Mouse (Mus musculus) thymus, postnatal 4 days (tissue): ENCODE data around the gene Vwa8.

Source experiments
- DNase-seq: peaks from one replicate; pipeline ENCODE4 v3.0.0; 2021

Gene Vwa8

DNA sequence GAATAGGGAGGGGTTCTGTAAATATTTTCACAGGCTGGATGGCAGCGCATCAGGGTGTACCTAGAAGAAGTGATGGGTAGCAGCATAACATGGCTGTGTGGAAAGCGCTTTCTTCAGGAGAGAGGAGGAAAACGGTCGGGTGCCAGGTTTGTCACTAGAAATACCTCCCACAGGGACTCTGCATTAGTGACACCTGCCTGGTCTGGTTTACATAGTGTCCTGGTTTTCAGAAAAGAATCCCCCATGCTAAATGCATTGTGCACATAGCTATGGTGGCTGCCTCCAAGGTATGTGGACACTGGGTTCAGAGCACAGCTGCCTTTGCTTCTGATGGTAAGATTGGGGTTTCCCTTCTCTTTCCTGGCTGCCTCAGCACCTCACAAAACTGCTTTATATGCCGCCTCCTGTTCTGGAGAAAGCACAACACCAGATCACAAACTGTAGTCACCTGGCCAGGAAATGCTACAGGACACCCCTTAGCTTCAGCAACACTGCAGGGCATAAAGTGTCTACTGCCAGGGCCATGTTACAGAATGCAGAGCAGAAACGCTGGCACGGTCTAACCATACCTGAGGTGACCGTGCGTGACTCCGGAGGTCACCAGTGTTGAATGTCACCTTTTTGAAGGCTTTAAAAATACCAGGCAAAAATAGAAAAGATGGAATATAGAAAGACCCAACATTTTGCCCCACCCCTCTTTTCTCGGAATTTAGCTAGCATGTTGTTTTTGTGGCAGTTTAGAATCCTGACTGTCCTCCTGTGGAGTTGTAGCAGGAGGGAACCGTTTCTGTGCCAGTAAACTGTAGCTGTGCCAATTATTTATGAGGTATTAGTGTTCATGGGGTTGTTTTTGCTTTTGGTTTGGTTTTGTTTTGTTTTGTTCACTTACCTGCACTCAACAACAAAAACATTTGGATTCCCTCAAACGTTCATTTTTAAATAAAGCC lies 295.7 kb downstream of the Vwa8 start:
- DNase-seq: no peak

DNA sequence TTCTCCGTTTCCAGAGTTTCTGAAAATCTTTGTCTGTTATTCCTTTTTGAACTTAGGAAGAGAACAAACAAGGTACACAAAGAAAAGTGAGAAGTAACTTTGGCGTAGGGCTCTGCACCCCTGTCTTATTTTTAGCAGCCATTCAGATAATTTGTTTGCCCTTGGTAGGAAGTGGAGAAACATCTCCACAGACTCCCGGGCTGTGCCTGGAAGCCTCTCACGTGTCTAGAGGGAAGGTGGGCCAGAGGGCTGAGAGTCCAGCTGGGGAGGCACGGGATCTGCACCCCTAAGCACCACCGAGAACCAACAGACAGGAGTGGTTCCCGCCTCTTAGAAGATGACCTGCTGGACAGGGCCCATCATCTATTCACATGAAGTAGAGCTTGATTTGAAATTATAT lies 302.9 kb downstream of the Vwa8 start:
- no peak for DNase-seq

DNA sequence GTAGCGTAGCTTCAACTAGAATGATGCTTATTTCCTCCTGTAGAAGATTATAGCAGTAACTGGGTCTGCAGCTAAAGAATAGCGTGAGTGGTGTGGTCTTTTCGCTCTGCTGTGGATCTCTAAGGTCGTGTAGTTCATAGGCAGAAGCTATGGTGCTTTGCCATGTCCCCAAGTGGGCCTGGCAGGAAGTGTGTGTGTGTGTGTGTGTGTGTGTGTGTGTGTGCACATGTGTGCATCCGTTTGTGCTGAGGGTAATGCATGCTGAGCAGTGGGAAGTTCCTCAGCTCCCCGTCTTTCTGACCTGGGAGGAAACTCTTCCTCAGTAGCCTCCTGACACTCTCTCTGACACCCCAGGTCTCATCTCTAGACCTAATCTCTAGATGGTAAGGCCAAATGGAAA lies 305.0 kb downstream of the Vwa8 start:
- DNase-seq: peak; percentile 72

DNA sequence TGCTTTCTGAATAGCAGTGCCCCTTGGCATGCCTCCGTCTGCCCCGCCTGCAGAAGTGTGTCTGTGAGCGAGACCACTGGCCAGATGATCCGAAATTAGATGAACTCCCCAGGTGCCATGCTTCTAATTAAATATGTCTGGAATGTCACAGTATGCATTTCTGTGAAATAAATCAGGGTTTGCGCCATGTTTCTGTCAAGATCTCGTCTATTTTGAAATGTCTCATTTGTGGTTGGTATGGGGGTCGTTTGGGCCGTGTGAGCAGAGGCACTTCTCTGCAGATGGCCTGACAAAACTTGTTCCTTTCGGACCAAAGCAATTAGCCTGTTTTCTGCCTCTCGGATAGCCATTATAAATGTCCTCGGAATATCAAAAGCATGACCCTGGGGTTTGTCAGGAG lies 306.1 kb downstream of the Vwa8 start:
- no peak for DNase-seq

DNA sequence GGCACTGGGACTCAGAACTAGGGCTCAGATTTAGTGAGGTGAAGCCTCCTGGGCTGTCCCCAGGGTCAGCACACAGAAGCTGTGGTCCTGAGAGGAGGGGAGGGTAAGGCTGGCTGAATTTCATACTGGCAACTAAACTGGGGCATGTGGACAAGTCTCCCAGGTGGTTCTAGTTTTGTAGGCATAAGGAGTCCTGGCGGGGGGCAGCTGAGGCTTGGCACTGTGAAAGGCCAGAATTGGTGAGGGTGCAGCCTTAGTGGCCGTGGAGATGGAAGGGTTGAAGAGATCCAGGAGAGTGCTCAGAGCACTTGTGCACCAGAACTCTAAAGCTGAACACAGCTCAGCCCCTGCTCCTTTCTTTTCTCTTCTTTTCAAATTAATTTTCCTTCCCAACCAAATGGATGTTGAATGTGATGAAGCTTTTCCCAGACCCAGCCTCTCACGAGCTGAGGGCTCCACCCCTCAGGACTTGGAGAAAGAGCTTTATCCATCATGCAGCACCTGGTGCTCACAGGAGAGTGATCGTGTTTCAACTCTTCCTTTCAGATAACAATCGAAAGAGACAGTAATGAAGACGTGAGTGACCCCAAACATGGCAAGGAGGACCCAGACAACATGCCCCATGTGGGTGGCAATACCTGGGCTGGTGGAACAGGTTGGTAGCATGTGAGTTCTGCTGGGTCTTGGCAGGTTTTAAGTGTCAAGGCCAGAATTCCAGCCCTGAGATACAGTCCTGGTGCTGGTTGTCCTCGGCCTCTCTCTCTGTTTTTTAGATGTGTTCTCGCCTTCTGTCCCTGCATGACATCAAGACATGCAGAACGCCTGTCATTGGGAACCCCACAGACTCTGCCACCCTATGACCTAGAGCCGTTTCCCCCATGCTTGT lies 307.9 kb downstream of the Vwa8 start:
- DNase-seq: no peak

DNA sequence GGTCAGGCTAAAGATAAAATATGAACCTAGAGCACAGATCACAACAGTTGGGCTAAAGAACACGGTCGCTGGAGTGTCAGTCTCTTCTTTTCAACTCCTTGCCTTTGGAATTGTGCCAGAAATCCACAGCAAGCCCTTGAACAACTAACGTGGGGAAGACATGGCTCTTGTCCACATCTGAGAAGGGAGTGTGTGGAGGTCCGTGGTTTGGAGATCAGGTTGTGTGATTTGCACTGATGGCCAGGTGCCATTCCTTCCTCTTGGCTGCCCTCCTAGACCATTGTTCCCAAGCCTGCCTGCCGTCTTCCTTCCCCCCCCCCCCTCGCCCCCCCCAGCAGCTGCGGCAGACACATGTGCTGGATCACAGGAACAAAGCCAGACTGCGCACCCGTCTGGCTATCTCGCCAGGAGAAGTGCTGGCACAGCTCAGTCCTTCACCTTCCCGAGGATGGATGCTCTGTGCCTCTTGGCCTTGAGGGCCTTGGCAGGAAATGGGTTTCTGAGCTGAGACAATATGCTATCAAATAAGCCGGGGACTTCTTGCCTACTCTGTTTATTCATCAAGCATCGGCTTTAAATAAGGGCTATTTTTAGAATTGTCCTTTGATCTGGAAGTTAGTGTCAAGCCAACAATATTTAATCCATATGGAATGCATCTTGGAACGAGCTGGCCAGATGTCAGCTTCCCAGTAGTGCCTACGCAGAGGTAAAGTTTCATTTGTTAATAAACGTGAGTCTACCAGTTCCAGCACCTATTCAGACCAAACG lies 308.8 kb downstream of the Vwa8 start:
- DNase-seq: no peak

DNA sequence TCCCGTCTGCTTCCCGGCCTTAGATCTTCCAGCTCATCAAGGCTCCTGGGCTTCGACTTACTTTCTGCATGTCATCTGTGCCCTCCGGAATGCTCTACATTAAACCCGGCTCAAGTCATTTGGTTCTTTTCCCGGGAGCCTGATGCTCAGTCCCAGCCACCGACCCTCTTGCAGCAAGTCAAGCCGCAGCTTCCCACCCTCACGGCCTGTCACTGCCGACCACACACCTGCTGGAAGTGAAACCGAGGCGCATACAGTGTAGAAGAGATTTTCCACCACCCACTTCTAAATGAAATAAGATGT lies 309.3 kb downstream of the Vwa8 start:
- no peak for DNase-seq

DNA sequence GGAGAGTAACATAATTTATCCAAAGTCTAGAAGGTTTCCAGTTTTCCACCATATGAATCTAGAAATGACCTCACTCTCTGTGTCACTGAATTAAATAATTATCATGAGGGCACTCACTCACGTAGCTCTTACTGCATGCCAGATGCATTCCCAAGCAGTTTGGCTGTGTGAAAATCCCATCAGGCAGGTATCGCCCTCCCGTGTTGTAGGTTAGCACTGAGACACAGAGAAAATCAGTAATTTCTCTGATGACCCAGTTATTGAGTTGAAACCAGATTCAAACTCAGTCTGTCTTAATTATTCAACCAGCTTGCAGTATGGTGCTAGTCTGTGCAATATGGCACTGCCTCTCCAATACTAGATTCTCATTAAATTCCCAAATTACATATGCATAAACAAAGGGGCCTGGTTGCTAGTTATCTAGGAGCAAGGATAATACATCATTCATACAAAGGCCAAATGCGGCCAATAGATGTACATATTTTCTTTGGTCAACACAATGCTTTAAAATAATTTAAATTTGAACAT lies 309.9 kb downstream of the Vwa8 start:
- no peak for DNase-seq

DNA sequence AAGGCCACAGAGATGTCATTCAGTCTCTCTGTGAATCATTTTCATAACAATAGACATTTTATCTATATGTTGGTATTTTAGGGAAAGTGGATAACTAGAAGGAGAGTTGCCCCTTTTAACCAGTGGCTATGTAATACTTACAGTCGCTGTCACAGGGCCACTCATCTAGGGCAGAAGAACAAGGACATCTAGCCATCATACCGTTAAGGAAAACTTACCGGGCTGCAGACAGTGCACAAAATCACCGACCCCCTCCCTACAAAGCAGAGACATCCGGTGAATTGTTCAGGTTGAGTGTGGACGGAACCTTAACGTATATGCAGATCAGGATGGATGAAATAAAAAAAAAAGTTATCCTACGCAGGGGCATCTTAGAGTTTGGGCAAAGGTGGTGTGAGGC lies 310.6 kb downstream of the Vwa8 start:
- DNase-seq: no peak

DNA sequence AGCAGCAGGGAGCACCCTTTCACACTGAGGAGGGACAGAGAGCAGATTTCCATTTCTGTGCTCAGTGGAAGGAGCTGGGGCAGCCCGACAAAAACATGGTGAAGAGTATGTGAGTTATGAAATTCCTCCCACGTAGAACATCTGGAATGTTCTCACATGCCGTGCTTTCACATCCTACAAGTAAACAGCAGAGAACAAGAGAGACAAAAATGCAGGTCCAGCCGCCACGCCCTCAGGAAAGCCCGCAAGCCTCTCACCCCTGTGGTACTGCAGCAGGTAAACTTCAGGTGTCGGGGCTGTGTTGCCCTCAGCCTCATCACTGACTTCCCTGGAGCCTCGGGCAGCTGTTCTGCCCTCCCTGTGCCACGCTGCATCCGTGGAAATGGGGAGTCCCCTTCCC lies 311.6 kb downstream of the Vwa8 start:
- DNase-seq: no peak

DNA sequence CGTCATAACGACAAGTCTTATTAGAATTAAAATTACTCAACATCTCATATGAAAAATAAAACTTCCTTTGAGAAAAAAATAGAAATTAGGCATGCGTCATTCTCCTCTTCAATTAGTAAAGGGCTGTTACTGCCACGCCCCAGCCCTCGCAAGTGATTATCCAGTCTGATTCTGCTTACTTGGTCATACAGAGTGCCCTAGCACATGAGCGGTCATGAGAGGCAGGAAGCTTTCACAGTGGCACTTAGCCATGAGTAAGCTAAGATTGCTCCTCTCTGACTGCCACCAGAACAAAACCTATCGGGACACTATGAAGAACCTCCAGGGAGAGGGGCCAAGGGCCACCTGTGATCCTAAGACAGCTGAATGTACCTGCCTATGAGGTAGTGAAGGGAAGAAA lies 312.1 kb downstream of the Vwa8 start:
- DNase-seq: no peak

DNA sequence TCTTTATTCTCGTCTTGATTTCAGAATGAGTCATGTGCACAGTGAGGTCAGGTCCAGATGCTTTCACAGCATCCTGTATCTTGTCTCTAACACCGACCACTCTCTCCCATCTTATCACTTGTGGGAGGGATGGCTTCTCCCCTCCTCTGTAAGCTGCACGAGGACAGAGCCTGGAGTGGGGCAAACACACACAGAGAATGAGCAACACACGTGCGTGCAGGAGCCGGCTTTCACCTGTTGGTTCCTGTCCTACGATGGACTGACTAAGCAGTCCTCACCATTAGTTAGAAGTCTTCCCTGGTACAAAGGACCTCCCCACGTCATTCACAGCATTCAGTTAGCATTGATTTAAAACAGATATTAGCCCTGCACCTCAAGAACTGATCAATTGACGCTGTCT lies 312.9 kb downstream of the Vwa8 start:
- DNase-seq: no peak

DNA sequence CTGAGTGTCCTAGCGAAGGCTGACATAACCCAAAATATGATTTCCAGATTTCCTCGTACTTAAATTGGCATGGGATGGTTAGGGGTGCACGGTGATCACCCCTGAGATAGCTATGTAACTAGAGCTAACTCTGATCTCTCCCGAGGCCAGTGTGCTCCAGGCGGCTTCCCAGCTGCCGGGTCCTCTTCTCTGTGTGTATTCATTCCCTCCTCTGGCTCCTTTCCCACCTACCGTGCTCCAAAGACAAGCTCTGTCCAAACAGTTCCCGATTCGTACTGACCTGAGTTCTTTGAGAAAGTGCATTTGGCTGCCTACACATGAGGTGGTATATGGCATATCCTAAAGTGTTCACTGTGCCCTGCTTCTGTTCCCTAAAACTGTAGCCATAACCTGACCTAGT lies 313.8 kb downstream of the Vwa8 start:
- no peak for DNase-seq

DNA sequence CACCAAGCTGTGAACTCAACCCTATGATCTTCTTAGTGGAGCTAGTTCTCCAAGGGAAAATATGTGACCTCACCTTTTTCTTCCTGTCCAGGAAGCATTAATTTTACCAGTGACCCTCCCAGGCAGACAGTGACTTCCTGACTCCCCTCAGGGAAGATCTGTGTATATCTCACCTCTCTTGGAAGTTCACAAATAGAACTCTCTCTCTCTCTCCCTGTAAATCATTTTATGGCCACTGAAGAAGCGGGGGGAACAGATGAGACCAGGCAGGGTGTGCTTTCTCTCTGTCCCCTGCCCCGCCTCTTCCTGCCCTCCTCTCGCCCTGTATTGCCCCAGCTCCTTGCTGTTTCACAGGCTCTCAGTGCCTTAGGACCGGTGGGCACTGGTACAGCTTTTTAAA lies 315.5 kb downstream of the Vwa8 start:
- no peak for DNase-seq

DNA sequence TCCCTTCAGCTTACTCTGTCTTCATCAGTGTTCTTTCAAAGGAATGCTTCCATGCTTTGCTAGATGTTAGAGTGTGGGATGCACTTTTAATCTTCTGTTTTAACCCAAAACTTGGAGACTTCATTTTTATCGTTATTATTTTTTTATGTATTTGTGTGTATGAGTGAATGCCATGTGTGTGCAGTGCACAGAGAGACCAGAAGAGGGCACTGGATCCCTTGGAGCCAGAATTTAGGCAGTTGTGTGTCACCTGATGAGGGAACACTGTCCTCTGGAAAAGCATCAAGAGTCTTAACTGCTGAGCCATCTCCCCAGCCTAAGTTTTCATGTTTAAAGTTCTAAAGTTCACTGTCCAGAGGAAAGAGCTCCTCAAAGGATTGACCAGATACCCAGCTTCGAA lies 316.1 kb downstream of the Vwa8 start:
- peak; percentile 77 for DNase-seq

DNA sequence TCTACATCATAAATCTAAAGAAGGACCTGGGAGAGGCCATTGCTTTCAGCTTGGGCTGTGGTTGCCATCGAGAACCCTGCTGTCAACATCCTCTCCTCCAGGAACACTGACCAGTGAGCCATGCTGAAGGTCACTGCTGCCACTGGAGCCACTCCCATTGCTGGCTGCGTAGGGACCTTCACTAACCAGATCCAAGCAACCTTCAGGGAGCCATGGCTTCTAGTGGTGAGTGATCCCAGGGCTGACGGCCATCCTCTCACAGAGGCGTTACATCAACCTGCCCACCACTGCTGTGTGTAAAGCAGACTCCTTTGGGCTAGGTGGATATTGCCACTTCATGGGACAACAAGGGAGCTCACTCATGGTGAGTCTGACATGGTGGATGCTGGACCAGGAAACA lies 325.7 kb downstream of the Vwa8 start:
- no peak for DNase-seq

DNA sequence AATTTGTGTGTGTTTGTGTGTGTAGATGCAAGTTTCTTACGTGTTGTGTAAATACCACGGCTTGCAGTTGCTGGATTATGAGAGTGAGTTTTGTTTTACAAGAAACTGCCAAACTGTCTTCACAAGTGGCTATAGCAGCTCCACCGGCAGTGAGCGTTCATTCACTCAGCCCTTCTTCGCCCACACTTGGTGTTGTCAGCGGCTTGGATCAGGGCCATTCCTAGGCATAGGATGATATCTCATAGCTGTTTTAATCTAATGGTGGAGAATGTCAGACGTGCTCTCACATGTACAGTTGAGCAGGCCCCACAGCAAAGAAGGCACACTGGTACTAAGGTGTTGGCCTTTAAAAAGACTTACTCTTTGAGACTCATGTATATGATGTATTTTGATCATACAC lies 328.9 kb downstream of the Vwa8 start:
- DNase-seq: no peak

DNA sequence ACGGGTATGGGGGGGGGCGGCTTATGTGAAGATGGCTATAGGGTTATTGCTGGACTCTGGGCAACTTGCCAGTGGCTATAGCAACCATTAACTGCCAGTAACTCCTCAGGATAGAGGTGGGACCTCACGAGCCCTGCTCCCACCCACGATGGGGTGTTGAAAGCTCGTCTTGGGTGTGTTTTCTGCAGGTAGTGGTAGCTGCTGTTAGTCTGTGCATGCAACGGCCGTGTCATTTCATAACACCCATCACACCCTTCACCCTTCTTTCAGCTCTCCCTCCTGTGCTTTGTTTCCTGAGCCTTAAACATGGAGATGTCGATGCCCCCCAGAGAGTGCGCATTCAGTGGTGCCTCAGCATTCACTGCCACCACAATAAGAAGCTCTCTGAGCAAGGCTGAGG lies 329.4 kb downstream of the Vwa8 start:
- DNase-seq: no peak

DNA sequence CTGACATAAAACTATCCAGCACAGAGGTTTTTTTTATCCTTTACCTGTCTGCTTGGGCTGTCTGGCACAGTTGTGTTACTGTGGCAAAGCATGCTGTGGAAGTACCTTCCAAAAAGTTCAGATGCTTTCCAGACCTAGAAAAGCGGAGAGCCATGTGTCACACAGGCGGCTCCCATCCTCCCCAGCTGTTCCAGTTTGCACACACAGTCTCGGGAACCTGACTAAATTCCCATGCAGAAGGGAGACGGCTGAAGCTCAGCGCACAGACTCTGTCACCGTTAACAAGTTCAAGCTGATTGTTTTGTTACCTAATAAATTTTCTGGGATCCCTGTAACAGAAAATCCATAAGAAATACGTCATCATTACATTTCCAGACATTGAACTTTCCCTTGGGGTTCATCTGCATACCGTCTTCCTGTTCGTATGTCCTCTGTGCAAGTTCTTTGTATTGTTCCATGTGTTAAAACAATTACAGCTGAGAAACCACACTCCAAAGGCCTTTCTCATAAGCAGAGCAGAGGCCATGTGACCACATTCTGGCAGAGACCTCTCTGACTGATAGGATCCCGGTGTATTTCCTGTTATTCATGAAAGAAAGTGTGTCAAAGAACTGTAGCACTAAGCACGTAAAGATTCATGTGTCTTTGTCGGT lies 331.4 kb downstream of the Vwa8 start:
- peak; percentile 49 for DNase-seq

DNA sequence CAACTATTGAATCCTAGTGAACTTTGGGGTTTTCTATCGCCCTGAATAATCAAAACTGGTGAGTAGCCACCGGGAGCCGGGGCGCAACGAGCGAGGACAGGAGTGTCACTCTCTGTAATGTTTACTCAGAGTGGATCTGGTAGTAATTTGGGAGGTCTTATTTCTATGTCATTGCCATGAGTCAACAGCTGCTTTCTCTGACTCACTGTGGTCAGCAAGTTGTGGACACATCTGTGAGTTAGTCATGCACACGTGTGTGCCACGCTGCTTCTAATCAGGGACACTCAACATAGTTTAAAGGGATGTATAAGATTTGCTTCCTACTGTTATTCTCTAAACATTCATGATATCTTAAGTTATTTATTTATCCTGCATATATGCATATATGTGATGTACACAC lies 332.9 kb downstream of the Vwa8 start:
- no peak for DNase-seq

DNA sequence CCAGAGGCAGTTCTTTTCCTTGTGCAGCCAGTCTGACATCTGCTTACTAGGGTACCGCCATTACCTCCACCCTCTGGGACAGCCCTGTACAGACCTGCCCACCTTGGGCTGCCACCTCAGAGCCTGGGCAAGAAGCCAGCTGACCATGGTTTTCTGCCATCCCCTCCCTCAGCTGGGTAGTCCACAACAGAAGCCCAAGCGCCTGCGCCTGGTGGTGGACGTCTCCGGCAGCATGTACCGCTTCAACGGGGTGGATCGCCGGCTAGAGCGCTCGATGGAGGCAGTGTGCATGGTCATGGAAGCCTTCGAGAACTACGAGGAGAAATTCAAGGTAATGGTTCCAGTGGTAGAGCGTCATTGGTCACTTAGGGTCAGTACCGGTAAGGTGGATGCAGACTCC lies 333.9 kb downstream of the Vwa8 start:
- DNase-seq: no peak

DNA sequence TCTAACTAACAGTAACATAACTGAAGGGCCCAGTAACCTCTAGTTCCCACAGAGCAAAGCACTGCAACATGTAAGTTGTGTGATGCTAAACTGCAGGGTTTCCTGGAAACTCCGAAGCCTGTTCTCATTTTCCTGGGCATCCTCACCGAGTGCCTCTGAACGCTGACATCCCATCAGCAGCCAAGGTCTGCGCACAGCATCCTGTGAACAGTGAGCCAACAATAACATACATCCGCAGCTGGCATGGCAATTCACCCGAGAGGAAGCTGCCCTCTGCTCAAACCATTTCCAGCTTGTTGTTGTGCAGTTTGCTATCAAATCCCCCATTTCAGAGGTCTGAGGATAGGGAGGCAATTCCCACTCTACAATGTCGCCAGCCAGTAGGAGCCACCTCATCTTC lies 334.4 kb downstream of the Vwa8 start:
- no peak for DNase-seq

DNA sequence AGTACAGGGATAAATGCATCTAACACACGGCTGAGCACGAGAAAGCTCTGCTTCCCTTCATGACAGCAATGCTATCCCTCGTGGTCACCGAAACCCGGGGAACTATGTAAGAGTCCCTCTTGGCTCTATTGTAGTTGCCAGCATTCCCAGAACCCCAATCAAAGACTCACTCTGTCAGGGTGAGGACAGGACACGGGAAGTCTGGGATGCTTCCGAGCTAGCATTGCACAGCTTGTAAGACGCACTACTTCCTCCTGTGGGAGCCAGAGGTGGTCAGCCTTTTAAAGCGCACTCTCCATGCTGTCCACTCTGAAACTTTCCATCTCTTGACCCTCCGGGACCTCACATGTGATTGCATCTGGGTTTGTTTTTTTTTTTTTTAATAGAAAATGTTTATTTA lies 335.2 kb downstream of the Vwa8 start:
- DNase-seq: no peak
